Mouse (Mus musculus) embryonic facial prominence, embryonic 10.5 days (tissue): ENCODE data around the gene Ddrgk1. TPM values are rescaled to one million over a fixed set of nuclear protein-coding genes. Genes with fewer than 3 reads are reported as not detected.

Experiments
- DNase-seq: peaks from one replicate; pipeline ENCODE4 v3.0.0-alpha.2; 2017; ENCODE audit warnings: low spot score
- H3K27ac ChIP-seq: fragments of 300-500 bp; sonication (generic); replicated peaks from 2 replicates; pipeline ENCODE4 v1.5.1; 2016; ENCODE audit warnings: mild to moderate bottlenecking
- H3K27me3 ChIP-seq: fragments of 300-500 bp; sonication (generic); replicated peaks from 2 replicates; pipeline ENCODE4 v1.6.1; 2016; ENCODE audit warnings: low read depth, mild to moderate bottlenecking; ENCODE audit not compliant: poor library complexity, severe bottlenecking
- H3K36me3 ChIP-seq: fragments of 300-500 bp; sonication (generic); replicated peaks from 2 replicates; pipeline ENCODE4 v1.6.1; 2016; ENCODE audit warnings: mild to moderate bottlenecking, moderate library complexity
- H3K4me1 ChIP-seq: fragments of 300-500 bp; sonication (generic); 2 replicates; pipeline ENCODE4 v1.6.1; 2016
- H3K4me3 ChIP-seq: fragments of 300-500 bp; sonication (generic); 2 replicates; pipeline ENCODE4 v1.5.1; 2016; ENCODE audit warnings: mild to moderate bottlenecking, moderate library complexity
- H3K9me3 ChIP-seq: fragments of 300-500 bp; sonication (generic); 2 replicates; pipeline ENCODE4 v1.6.1; 2016; ENCODE audit warnings: mild to moderate bottlenecking
- WGBS: fragments of 180-500 bp; shearing (Covaris S2); methylation state at CpG from one replicate; pipeline ENCODE4 v1.1.7; 2016; 5-methylcytosine and 5-hydroxymethylcytosine counted together
- polyA plus RNA-seq: library from polyadenylated mRNA; unstranded; fragments of >200 nt; fragmentation: Nextera tagmentation; extraction: Ambion mirVana; gene quantifications from 2 replicates; pipeline ENCODE4 v1.2.1, GENCODE M21; 2016

Ddrgk1 gene
- polyA plus RNA-seq = 48.2 and 48.3 TPM in 2 replicates

GRCm38 (mm10) chr2:130664102-130664701 is at the start of gene Ddrgk1:
Ddrgk1 (minus strand) TSS chr2:130664659.
- WGBS = under 1% methylated on average over 40 of the region's 40 CpGs
- H3K4me3 ChIP-seq = peak within 1 kb of the TSS; percentile 76
- DNase-seq = peak; percentile 94
- no peaks in the 10 kb centered on the region for H3K9me3 ChIP-seq
- peaks cover 35% of the 10 kb centered on the region for H3K4me1 ChIP-seq
- no peaks in the 10 kb centered on the region for H3K27me3 ChIP-seq
- H3K27ac ChIP-seq = peak within 1 kb of the TSS; percentile 99
- peaks cover 36% of the 10 kb centered on the region for H3K36me3 ChIP-seq

- Histone ChIP-seq H3K4me3 (no peak overlapping the region), H3K27me3 (no peaks in the 10 kb centered on the region), H3K27ac (no peak overlapping the region; the same call in 1 of the 2 replicates), H3K4me1 (peaks cover 26% of the 10 kb centered on the region), H3K36me3 (peaks cover 34% of the 10 kb centered on the region), H3K9me3 (no peaks in the 10 kb centered on the region)
- DNase-seq = no peak
- WGBS = 72% methylated on average over 10 of the region's 10 CpGs
These were observed 42.6 kb upstream of the Ddrgk1 start for GRCm38 (mm10) chr2:130707057-130707456.

- H3K4me3 ChIP-seq = no peak overlapping the region
- H3K27ac ChIP-seq = no peak overlapping the region; the same call in 1 of the 2 replicates
- WGBS = 61% methylated on average over 4 of the region's 4 CpGs
- peaks cover 26% of the 10 kb centered on the region for H3K4me1 ChIP-seq
- H3K27me3 ChIP-seq = no peaks in the 10 kb centered on the region
- peaks cover 30% of the 10 kb centered on the region for H3K36me3 ChIP-seq
- no peaks in the 10 kb centered on the region for H3K9me3 ChIP-seq
- no peak for DNase-seq
These were observed 42.1 kb upstream of the Ddrgk1 start for GRCm38 (mm10) chr2:130706602-130707001.

GRCm38 (mm10) chr2:130705178-130705577 is 40.7 kb upstream of the Ddrgk1 start:
- WGBS = 75% methylated on average over 6 of the region's 6 CpGs

DNA sequence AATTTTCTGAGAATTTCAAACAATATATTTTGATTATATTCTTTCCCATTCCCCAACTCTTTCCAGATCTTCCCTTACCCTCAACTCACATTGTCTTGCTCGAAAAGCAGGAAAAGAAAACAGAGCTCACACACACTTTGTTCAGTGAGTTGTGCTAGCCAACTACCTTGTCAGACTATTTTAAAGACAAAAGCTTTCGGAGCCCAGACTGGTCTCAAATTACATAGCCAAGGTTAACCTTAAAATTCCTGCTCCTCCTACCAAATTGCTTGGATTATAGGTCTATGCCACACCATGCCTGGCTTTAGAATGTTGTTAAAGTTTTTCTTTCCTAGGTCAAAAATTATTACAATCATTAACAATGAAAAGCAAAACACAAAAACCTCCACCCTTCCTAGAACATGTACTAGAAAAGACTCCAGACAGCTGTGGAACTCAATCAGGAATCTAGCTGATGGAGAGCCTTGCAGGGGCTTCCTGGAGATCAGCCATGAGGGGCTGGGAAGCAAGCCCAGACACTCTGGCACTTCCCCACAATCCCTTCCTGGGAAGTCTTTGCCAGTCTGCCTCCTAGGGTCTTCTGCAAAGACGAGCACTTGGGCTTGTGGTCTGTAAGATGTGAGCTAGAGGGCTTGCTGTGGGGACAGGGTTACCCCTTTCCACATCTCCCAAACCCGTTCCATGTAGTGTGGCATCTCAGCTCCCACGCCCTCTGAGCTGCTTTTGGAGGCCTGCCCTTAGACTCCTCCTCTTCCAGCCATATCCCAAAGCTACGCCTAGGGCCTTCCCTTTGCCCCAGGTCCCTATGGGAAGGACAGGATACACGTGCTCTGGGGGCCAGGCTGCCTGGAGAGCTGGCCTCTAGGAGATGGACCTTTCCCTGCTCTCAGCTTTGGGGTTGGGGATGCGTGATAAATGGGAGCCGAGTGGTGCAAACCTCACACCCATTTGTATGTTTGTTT is 39.9 kb upstream of the Ddrgk1 start:
- peaks cover 7% of the 10 kb centered on the region for H3K36me3 ChIP-seq
- H3K27ac ChIP-seq = no peak overlapping the region; the same call in 1 of the 2 replicates
- H3K27me3 ChIP-seq = peaks cover 11% of the 10 kb centered on the region
- H3K9me3 ChIP-seq = no peaks in the 10 kb centered on the region
- 66% methylated on average over 9 of the region's 9 CpGs for WGBS
- no peak for DNase-seq
- no peak overlapping the region for H3K4me3 ChIP-seq
- peaks cover 26% of the 10 kb centered on the region for H3K4me1 ChIP-seq

More at GRCm38 (mm10) chr2:130705178-130705577, 40.7 kb upstream of the Ddrgk1 start:
- DNase-seq = no peak
- H3K27me3 ChIP-seq = peaks cover 2% of the 10 kb centered on the region
- H3K4me1 ChIP-seq = peaks cover 26% of the 10 kb centered on the region
- H3K36me3 ChIP-seq = peaks cover 15% of the 10 kb centered on the region
- no peaks in the 10 kb centered on the region for H3K9me3 ChIP-seq
- no peak overlapping the region for H3K4me3 ChIP-seq
- H3K27ac ChIP-seq = no peak overlapping the region

DNA sequence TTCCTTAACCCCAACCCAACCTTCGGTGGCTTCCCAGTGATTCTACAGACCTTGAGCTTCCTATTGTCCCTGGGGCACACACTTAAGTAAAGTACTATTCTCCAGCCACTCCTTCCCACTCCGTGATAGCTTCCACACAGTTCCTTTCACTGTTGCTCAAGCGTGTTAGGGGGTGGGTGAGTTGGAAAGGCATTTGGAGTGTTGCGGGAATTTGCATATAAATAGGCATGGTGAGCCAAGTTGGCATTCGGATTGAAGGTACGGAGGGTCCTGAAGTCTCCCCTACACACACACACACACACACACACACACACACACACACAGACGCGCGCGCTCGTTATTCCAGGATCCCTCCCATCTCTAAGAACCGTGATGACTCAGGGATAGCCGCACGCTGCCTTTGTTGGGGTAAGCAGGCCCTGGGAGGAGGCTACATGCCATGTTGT is 33.4 kb upstream of the Ddrgk1 start:
- under 1% methylated on average over 14 of the region's 14 CpGs for WGBS
- Histone ChIP-seq H3K4me1 (peaks cover 19% of the 10 kb centered on the region), H3K9me3 (no peaks in the 10 kb centered on the region), H3K36me3 (no peaks in the 10 kb centered on the region), H3K4me3 (peak overlapping the region; percentile 76), H3K27me3 (peaks cover 72% of the 10 kb centered on the region), H3K27ac (0 out of 2 replicates have a peak overlapping the region, but pooled peaks have one; percentile 32)
- DNase-seq = peak; percentile 44

GRCm38 (mm10) chr2:130697153-130697810 is 32.8 kb upstream of the Ddrgk1 start, which contains the start of gene Slc4a11:
Slc4a11 (minus strand) TSS chr2:130697519.
- Histone ChIP-seq H3K4me3 (peak within 1 kb of the TSS; percentile 76), H3K9me3 (no peaks in the 10 kb centered on the region), H3K36me3 (no peaks in the 10 kb centered on the region), H3K4me1 (peaks cover 19% of the 10 kb centered on the region), H3K27ac (peak within 1 kb of the TSS; percentile 32; the same call in 1 of the 2 replicates), H3K27me3 (peaks cover 72% of the 10 kb centered on the region)
- DNase-seq = peak; percentile 81
- under 1% methylated on average over 65 of the region's 65 CpGs for WGBS

DNA sequence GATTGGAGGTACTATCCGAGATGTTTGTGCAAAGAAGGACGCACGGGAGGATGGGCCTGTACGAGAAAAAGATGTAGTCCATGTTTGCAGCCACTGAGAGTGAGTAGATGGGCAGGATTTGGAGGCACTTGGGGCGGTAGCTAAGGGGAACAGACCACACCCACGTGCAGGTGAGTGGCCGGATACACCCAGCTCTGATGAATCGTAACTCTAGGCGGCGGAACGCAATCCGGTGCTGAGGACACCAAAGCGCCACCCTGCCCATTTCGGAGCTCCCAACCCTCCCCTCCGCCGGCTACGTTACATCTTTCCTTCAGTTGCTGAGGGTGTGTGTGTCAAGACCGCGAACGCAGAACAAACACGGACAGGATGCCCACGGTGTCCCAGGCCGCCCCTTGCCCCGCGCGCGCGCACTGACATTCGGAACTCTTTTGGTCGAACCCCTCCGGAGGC is 32.3 kb upstream of the Ddrgk1 start:
- no peaks in the 10 kb centered on the region for H3K9me3 ChIP-seq
- no peaks in the 10 kb centered on the region for H3K36me3 ChIP-seq
- H3K27ac ChIP-seq = no peak overlapping the region
- 2% methylated on average over 31 of the region's 31 CpGs for WGBS
- DNase-seq = no peak
- peaks cover 19% of the 10 kb centered on the region for H3K4me1 ChIP-seq
- H3K27me3 ChIP-seq = peaks cover 72% of the 10 kb centered on the region
- H3K4me3 ChIP-seq = peak overlapping the region; percentile 76

DNA sequence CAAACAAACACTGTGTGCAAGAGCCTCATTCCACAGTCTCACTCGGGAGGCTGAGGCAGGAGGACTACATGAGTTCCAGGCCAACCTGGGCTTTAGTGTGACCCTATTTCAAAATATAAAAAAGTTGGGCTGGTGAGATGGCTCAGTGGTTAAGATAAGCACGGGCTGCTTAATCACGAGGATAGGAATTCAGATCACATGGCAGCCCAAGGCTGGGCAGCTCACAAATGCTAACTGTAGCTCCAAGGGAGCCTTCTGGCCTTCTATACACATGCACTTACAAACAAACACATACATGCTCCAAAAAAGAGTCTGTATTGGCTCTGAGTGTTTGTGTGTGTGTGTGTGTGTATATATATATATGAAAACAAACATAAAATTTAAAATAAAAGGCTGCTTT is 29.1 kb upstream of the Ddrgk1 start:
- no peaks in the 10 kb centered on the region for H3K9me3 ChIP-seq
- H3K36me3 ChIP-seq = no peaks in the 10 kb centered on the region
- peaks cover 19% of the 10 kb centered on the region for H3K4me1 ChIP-seq
- no peak overlapping the region for H3K4me3 ChIP-seq
- H3K27me3 ChIP-seq = peaks cover 53% of the 10 kb centered on the region
- WGBS = 42% methylated on average over 3 of the region's 3 CpGs
- no peak for DNase-seq
- H3K27ac ChIP-seq = no peak overlapping the region

GRCm38 (mm10) chr2:130689011-130689410 is 24.6 kb upstream of the Ddrgk1 start:
- no peak for DNase-seq
- Histone ChIP-seq H3K27ac (no peak overlapping the region), H3K36me3 (peaks cover 37% of the 10 kb centered on the region), H3K4me1 (no peaks in the 10 kb centered on the region), H3K4me3 (no peak overlapping the region), H3K27me3 (peaks cover 8% of the 10 kb centered on the region; the same call in 1 of the 2 replicates), H3K9me3 (no peaks in the 10 kb centered on the region)
- 77% methylated on average over 2 of the region's 2 CpGs for WGBS

DNA sequence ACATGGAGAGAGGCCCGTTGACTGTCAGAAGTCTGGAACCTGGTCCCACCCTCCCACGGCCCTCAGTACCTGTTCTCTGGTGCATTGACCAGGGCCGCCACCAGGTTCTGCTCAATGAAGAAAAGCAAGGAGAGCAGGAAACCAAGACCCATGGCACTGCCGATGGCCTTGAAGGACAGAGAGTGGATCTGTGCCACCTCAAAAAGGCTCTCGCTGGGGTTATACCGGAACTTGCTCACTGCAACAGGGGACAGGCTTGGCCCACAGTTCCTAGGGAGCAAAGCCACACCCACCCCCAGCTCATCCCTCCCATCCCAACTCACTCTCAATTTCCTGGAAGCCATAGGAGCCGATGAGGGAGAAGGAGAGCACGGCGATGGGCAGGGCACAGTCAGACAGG is 21.0 kb upstream of the Ddrgk1 start:
- Histone ChIP-seq H3K9me3 (no peaks in the 10 kb centered on the region), H3K27me3 (no peaks in the 10 kb centered on the region), H3K27ac (no peak overlapping the region), H3K4me3 (no peak overlapping the region), H3K4me1 (no peaks in the 10 kb centered on the region), H3K36me3 (peaks cover 73% of the 10 kb centered on the region)
- 89% methylated on average over 9 of the region's 9 CpGs for WGBS
- no peak for DNase-seq

DNA sequence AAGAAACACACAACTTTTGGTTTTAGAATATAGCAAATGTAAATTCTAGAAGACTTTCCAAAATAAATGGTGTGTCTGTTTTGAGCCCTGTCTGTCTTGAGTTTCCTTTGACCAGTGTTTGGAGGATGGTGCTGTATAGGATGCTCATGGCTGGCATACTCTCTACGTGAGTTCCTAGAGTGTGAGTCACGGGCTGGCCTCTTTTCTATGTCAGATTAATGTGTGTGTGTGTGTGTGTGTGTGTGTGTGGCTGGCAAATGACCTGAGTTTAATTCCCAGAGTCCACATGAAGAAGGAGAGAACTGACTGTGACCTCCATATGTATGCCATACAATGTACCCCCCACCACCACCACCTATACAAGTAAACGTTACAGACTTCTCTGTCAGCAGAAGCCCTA is 17.1 kb upstream of the Ddrgk1 start:
- Histone ChIP-seq H3K27me3 (no peaks in the 10 kb centered on the region), H3K36me3 (peaks cover 100% of the 10 kb centered on the region), H3K4me3 (no peak overlapping the region), H3K27ac (no peak overlapping the region), H3K4me1 (no peaks in the 10 kb centered on the region), H3K9me3 (no peaks in the 10 kb centered on the region)
- WGBS = 85% methylated on average over 3 of the region's 3 CpGs
- no peak for DNase-seq
